8 mouse cellular contexts compared by ENCODE assay signal in genomic region chr14:34616821-34617220, GRCm38 (mm10). TPM values are rescaled to one million over a fixed set of nuclear protein-coding genes. Genes with fewer than 3 reads are reported as not detected.
DNase-seq lines count a peak whose midpoint lies in the region; ATAC-seq lines count a peak whose summit lies in the region.

No protein-coding gene starts in this region.

- no peak overlapping the region for H3K4me2 ChIP-seq in hindbrain, embryonic 16.5 days (ENCODE audit: low read length)

- H3K9ac ChIP-seq in hindbrain, embryonic 16.5 days (ENCODE audit: low read depth, low read length), result no peak overlapping the region

- ATAC-seq in hindbrain, embryonic 16.5 days, result peak; percentile 81

- peak; percentile 80 for DNase-seq in T-cell, adult 2 months (ENCODE audit: low spot score)
- peak; percentile 88 to 93 for DNase-seq in cerebellum, postnatal 25 days
- peak; percentile 86 for DNase-seq in gastrocnemius, adult 18-20 months (ENCODE audit: low spot score)
- DNase-seq in layer of hippocampus, postnatal 36 days, result peak; percentile 80 to 82
- DNase-seq in lung, postnatal 36 days, result peak; percentile 91
- DNase-seq in retina, postnatal 7 days (ENCODE audit: low read depth, low spot score), result peak; percentile 73
- peak; percentile 95 for DNase-seq in thymus, postnatal 4 days

- no peak overlapping the region for H3K27ac ChIP-seq in hindbrain, embryonic 16.5 days (ENCODE audit: low read depth, low read length)

- no peaks in the 10 kb centered on the region for H3K36me3 ChIP-seq in hindbrain, embryonic 16.5 days (ENCODE audit: control insufficient read depth, insufficient read depth, low read length)

- H3K27me3 ChIP-seq in hindbrain, embryonic 16.5 days (replicated peaks; ENCODE audit: control insufficient read depth, insufficient read depth, low read length), result peaks cover 22% of the 10 kb centered on the region

- H3K4me1 ChIP-seq in hindbrain, embryonic 16.5 days (ENCODE audit: control insufficient read depth, insufficient read depth, low read depth, low read length), result peaks cover 4% of the 10 kb centered on the region; the same call in 1 of the 2 replicates

- 2% methylated on average over 8 of the region's 8 CpGs for WGBS in hindbrain, embryonic 16.5 days

- H3K9me3 ChIP-seq in hindbrain, embryonic 16.5 days (ENCODE audit: control insufficient read depth, low read length), result no peaks in the 10 kb centered on the region

- H3K4me3 ChIP-seq in hindbrain, embryonic 16.5 days (ENCODE audit: low read length), result no peak overlapping the region

RNA-seq across cellular contexts. Expression of gene Opn4, which starts 16.9 kb away (rescaled TPM):
- not detected for total RNA-seq in gastrocnemius, adult 18-20 months (2021)
- 0.27 TPM in 1 of 2 replicates, not detected in the other for polyA plus RNA-seq in hindbrain, embryonic 16.5 days (2015; fragmentation: Nextera tagmentation; extraction: Ambion mirVana)
- not detected for total RNA-seq in layer of hippocampus, postnatal 36 days (2021)

RNA-seq across cellular contexts. Expression of gene Ldb3, which starts 28.3 kb away (rescaled TPM):
- 1,000 to 10,000 TPM; 2,008 to 2,153 TPM for total RNA-seq in gastrocnemius, adult 18-20 months (2021)
- polyA plus RNA-seq in hindbrain, embryonic 16.5 days (2015; fragmentation: Nextera tagmentation; extraction: Ambion mirVana), result 1.2 and 5.6 TPM in 2 replicates
- total RNA-seq in layer of hippocampus, postnatal 36 days (2021), result 1 to 10 TPM; 3.4 to 4.0 TPM

RNA-seq across cellular contexts. Expression of gene Wapl, which starts 56.9 kb away (rescaled TPM):
- total RNA-seq in gastrocnemius, adult 18-20 months (2021), result 10 to 100 TPM; 34.4 to 40.5 TPM
- 10.4 and 11.2 TPM in 2 replicates for polyA plus RNA-seq in hindbrain, embryonic 16.5 days (2015; fragmentation: Nextera tagmentation; extraction: Ambion mirVana)
- total RNA-seq in layer of hippocampus, postnatal 36 days (2021), result 10 to 100 TPM; 54.3 to 54.6 TPM

Comparison
In these comparisons a context has a peak if more than half of its experiments do, and no peak if none do; other contexts are left out.
1. RNA of gene Ldb3, which starts 28.3 kb away (total RNA-seq): 2,008 to 2,153 TPM in gastrocnemius, adult 18-20 months; 3.4 to 4.0 TPM in layer of hippocampus, postnatal 36 days; every median in the first group is over 100 times any median in the second.
2. Peak in every context shown above with its lines, with median percentiles within 50 percentile points of each other: DNase-seq.